Mouse (Mus musculus) limb, embryonic 12.5 days (tissue): ENCODE measurements at regions not wholly inside any gene's neighbourhood (a gene's known extent, or its start where the extent isn't known, plus 50 kb on each side); places are given as distances from the start of the nearest gene placed in this dataset.

ENCODE experiments used
- ATAC-seq: fragments of 200-750 bp; cut with Nextera tagmentation; 2 replicates; pipeline ENCODE4 v1.8.0; 2017; ENCODE audit warnings: low read depth, moderate TSS enrichment; ENCODE audit not compliant: insufficient number of reproducible peaks, insufficient read depth, low FRiP score, low TSS enrichment
- H3K27ac ChIP-seq: fragments of 300-500 bp; sonication (generic); 2 replicates; pipeline ENCODE4 v1.5.1; 2016; ENCODE audit warnings: mild to moderate bottlenecking, moderate library complexity
- H3K27me3 ChIP-seq: fragments of 300-500 bp; sonication (generic); 2 replicates; pipeline ENCODE4 v1.6.1; 2016; ENCODE audit warnings: mild to moderate bottlenecking, moderate library complexity
- H3K36me3 ChIP-seq: fragments of 300-500 bp; sonication (generic); 2 replicates; pipeline ENCODE4 v1.6.1; 2016; ENCODE audit warnings: mild to moderate bottlenecking, moderate library complexity
- H3K4me1 ChIP-seq: fragments of 300-500 bp; sonication (generic); replicated peaks from 2 replicates; pipeline ENCODE4 v1.6.1; 2016
- H3K4me2 ChIP-seq: fragments of 300-500 bp; sonication (generic); 2 replicates; pipeline ENCODE4 v1.6.1; 2016; ENCODE audit warnings: mild to moderate bottlenecking, moderate library complexity
- H3K4me3 ChIP-seq: fragments of 300-500 bp; sonication (generic); replicated peaks from 2 replicates; pipeline ENCODE4 v1.5.1; 2016; ENCODE audit warnings: mild to moderate bottlenecking
- H3K9ac ChIP-seq: fragments of 300-500 bp; sonication (generic); replicated peaks from 2 replicates; pipeline ENCODE4 v1.6.1; 2016; ENCODE audit warnings: mild to moderate bottlenecking, moderate library complexity
- H3K9me3 ChIP-seq: fragments of 300-500 bp; sonication (generic); 2 replicates; pipeline ENCODE4 v1.6.1; 2016; ENCODE audit warnings: mild to moderate bottlenecking, moderate library complexity
- WGBS: fragments of 180-500 bp; shearing (Covaris S2); methylation state at CpG from one replicate; pipeline ENCODE4 v1.1.7; 2016; 5-methylcytosine and 5-hydroxymethylcytosine counted together

GRCm38 (mm10) chr2:167793916-167794315, 104.3 kb upstream of the Tmem189 start:
- H3K36me3 ChIP-seq = no peaks in the 10 kb centered on the region
- no peak overlapping the region for H3K27ac ChIP-seq
- no peaks in the 10 kb centered on the region for H3K9me3 ChIP-seq
- peaks cover 3% of the 10 kb centered on the region; the same call in 1 of the 2 replicates for H3K4me1 ChIP-seq
- ATAC-seq = no peak
- H3K4me3 ChIP-seq = no peak overlapping the region
- 73% methylated on average over 2 of the region's 2 CpGs for WGBS
- H3K27me3 ChIP-seq = no peaks in the 10 kb centered on the region
- no peak overlapping the region for H3K9ac ChIP-seq
- H3K4me2 ChIP-seq = no peak overlapping the region

DNA sequence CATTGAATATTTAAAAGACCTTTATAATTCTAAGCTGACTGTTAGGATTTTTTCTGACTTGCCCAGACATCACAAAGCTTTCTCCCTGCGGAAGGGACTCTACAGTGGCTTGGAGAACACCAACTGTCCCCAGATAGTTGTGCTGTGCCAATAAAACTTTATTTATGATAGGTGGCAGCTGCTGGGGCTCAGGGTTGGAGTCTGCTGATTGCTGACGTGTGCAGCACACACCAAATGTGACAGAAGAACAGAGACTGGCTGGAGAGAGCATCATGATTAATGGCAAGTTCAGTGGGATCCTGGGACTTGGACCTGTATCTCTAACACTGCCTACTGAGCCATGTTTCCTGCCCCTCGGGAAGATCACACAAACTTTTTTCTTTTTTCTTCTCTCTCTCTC, 103.1 kb upstream of the Tmem189 start:
- WGBS = 28% methylated on average over 3 of the region's 3 CpGs
- Histone ChIP-seq H3K9me3 (no peaks in the 10 kb centered on the region), H3K36me3 (no peaks in the 10 kb centered on the region), H3K27ac (no peak overlapping the region), H3K9ac (no peak overlapping the region), H3K4me2 (no peak overlapping the region), H3K27me3 (no peaks in the 10 kb centered on the region), H3K4me1 (peaks cover 3% of the 10 kb centered on the region; the same call in 1 of the 2 replicates), H3K4me3 (no peak overlapping the region)
- ATAC-seq = no peak

DNA sequence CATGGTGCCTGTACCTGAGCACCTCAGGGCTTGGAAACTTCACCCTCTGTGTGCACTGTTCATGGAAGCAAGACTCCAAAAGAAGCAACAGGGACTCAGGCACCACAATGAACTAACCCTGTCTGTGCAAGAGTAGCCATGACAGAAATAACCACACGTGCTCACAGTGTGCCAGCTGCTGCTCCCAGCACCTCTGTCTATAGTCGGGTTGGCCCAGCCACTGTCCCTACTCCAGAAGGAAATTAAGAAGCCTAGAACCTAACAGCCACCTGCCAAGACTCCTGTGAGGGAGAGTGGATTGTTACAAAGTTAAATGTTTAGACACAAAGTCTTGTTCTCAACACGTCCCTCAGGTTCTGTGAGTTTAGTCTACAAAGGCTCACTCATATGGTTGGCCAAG, 102.7 kb upstream of the Tmem189 start:
- H3K27ac ChIP-seq = no peak overlapping the region
- H3K4me2 ChIP-seq = no peak overlapping the region
- 42% methylated on average over 3 of the region's 3 CpGs for WGBS
- no peaks in the 10 kb centered on the region for H3K9me3 ChIP-seq
- no peak overlapping the region for H3K9ac ChIP-seq
- ATAC-seq = no peak
- H3K4me1 ChIP-seq = peaks cover 3% of the 10 kb centered on the region; the same call in 1 of the 2 replicates
- no peaks in the 10 kb centered on the region for H3K27me3 ChIP-seq
- no peak overlapping the region for H3K4me3 ChIP-seq
- no peaks in the 10 kb centered on the region for H3K36me3 ChIP-seq

GRCm38 (mm10) chr2:167789471-167789923, 99.9 kb upstream of the Tmem189 start:
- H3K36me3 ChIP-seq = no peaks in the 10 kb centered on the region
- no peak for ATAC-seq
- no peak overlapping the region for H3K27ac ChIP-seq
- H3K9me3 ChIP-seq = no peaks in the 10 kb centered on the region
- H3K4me2 ChIP-seq = no peak overlapping the region
- H3K27me3 ChIP-seq = no peaks in the 10 kb centered on the region
- no peak overlapping the region for H3K9ac ChIP-seq
- H3K4me3 ChIP-seq = no peak overlapping the region
- WGBS = 87% methylated on average over 11 of the region's 11 CpGs
- H3K4me1 ChIP-seq = peaks cover 3% of the 10 kb centered on the region; the same call in 1 of the 2 replicates

GRCm38 (mm10) chr2:167786951-167787350, 97.3 kb upstream of the Tmem189 start:
- no peaks in the 10 kb centered on the region for H3K9me3 ChIP-seq
- no peak overlapping the region for H3K9ac ChIP-seq
- WGBS = 89% methylated on average over 5 of the region's 5 CpGs
- no peak overlapping the region for H3K4me3 ChIP-seq
- no peak overlapping the region for H3K27ac ChIP-seq
- H3K4me1 ChIP-seq = peaks cover 11% of the 10 kb centered on the region
- no peaks in the 10 kb centered on the region for H3K27me3 ChIP-seq
- H3K36me3 ChIP-seq = no peaks in the 10 kb centered on the region
- ATAC-seq = no peak
- H3K4me2 ChIP-seq = no peak overlapping the region

GRCm38 (mm10) chr2:167784353-167784752, 94.7 kb upstream of the Tmem189 start:
- 94% methylated on average over 13 of the region's 13 CpGs for WGBS
- no peak overlapping the region for H3K9ac ChIP-seq
- no peaks in the 10 kb centered on the region for H3K36me3 ChIP-seq
- H3K4me3 ChIP-seq = no peak overlapping the region
- no peak for ATAC-seq
- H3K27ac ChIP-seq = no peak overlapping the region
- no peaks in the 10 kb centered on the region for H3K9me3 ChIP-seq
- no peak overlapping the region for H3K4me2 ChIP-seq
- H3K27me3 ChIP-seq = no peaks in the 10 kb centered on the region
- H3K4me1 ChIP-seq = peaks cover 17% of the 10 kb centered on the region

- 68% methylated on average over 3 of the region's 3 CpGs for whole genome bisulfite sequencing
- no peaks in the 10 kb centered on the region for H3K36me3 ChIP-seq
- no peaks in the 10 kb centered on the region for H3K27me3 ChIP-seq
Measured at GRCm38 (mm10) chr2:167783374-167783773, 93.8 kb upstream of the Tmem189 start.

DNA sequence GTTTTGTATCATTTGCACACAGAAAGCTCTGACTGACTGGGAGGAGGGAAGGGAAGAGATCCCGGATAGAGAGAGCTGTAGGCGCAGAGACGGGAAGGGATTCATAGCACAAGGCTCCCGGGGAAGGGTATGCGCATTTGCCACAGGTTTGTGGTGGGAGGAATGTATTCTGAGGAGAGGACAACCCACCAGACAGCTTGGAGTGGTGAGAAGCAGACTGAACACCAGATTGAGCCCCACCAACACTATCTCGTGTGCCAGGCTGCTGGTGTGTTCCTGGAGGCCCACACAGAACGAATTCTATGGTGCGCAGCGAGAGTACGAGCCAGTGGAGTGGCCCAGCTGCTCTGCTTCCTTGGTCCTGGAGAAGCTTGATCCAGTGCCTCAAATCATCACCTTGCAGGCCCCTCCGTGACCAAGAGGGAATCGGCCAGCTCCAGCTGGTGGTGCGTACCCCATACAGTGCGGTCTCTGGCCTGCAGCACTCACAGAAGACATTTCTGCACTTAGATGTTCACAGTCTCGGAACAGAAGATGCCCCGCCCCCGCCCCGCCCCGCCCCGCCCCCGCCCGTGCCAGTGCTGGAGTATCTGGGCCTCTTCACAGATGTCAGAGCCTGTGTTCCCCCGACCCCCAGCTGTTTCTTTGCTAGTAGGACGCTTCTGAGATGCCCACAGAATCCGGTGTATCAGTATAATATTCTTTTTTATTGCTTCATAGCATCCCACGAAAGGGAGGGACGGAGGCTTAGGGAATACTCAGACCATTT, 92.8 kb upstream of the Tmem189 start:
- H3K4me3 ChIP-seq = no peak overlapping the region
- H3K4me2 ChIP-seq = peak overlapping the region; percentile 35
- H3K9ac ChIP-seq = no peak overlapping the region
- H3K27me3 ChIP-seq = no peaks in the 10 kb centered on the region
- H3K9me3 ChIP-seq = no peaks in the 10 kb centered on the region
- no peak overlapping the region for H3K27ac ChIP-seq
- WGBS = 35% methylated on average over 27 of the region's 27 CpGs
- H3K4me1 ChIP-seq = peaks cover 36% of the 10 kb centered on the region
- no peaks in the 10 kb centered on the region for H3K36me3 ChIP-seq
- peak; percentile 60; the same call in 1 of the 2 replicates for ATAC-seq

More at GRCm38 (mm10) chr2:167783374-167783773, 93.8 kb upstream of the Tmem189 start:
- Histone ChIP-seq H3K4me3 (no peak overlapping the region), H3K4me2 (no peak overlapping the region), H3K9me3 (no peaks in the 10 kb centered on the region), H3K4me1 (peaks cover 27% of the 10 kb centered on the region), H3K9ac (no peak overlapping the region), H3K27ac (no peak overlapping the region)
- no peak for ATAC-seq

DNA sequence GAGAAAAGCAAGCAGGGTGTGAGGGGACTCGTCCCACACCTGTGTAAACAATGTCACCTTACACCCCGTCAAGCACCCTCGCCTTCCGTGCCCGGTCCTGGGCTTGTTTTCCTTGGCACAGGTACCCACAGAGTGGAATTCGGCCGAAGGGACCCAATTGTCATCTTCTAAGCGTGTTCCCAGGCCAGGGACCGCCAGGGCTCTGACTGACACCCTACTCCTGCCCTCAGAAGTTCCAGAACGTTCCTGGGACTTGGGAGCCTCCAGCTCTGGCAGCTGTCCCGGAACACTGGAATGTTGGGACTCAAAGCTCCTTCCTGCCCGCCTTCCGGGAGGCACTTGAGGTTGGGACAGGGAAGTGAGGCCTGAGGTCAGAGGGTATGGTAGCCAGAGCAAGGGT, 91.9 kb upstream of the Tmem189 start:
- H3K9ac ChIP-seq = no peak overlapping the region
- no peaks in the 10 kb centered on the region for H3K9me3 ChIP-seq
- no peak overlapping the region for H3K4me2 ChIP-seq
- H3K4me1 ChIP-seq = peaks cover 43% of the 10 kb centered on the region
- no peaks in the 10 kb centered on the region for H3K27me3 ChIP-seq
- 0 out of 2 replicates have a peak overlapping the region, but pooled peaks have one; percentile 50 for H3K27ac ChIP-seq
- H3K4me3 ChIP-seq = no peak overlapping the region
- H3K36me3 ChIP-seq = no peaks in the 10 kb centered on the region
- no peak for ATAC-seq
- 78% methylated on average over 13 of the region's 13 CpGs for WGBS

DNA sequence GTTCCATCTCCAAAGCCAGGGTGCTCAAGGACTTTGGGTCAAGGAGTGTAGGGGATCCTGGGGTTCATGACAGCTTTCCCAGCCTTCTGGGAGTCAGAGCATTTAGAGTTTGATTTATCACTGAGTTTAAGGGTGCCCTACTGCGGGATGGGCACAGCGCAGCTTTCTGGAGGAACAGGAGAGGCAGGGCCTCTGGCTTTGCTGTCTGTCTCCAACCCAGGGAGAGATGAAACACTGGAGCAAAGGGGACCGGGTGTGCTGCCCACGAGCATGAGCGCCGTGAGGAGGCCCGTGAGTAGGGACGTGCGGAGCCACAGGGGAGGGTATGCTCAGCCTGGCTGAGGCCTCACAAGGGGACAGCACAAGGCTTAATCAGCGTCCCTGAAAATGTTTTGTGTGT, 89.1 kb upstream of the Tmem189 start:
- 62% methylated on average over 10 of the region's 10 CpGs for WGBS
- peak overlapping the region; percentile 24; the same call in 1 of the 2 replicates for H3K27ac ChIP-seq
- 0 out of 2 replicates have a peak overlapping the region, but pooled peaks have one; percentile 32 for H3K9ac ChIP-seq
- no peaks in the 10 kb centered on the region for H3K27me3 ChIP-seq
- no peak overlapping the region for H3K4me3 ChIP-seq
- H3K36me3 ChIP-seq = no peaks in the 10 kb centered on the region
- no peaks in the 10 kb centered on the region for H3K9me3 ChIP-seq
- H3K4me1 ChIP-seq = peaks cover 60% of the 10 kb centered on the region
- no peak for ATAC-seq
- peak overlapping the region; percentile 93 for H3K4me2 ChIP-seq

GRCm38 (mm10) chr2:167778271-167778670, 88.6 kb upstream of the Tmem189 start:
- peak overlapping the region; percentile 93 for H3K4me2 ChIP-seq
- no peak for ATAC-seq
- H3K9ac ChIP-seq = 0 out of 2 replicates have a peak overlapping the region, but pooled peaks have one; percentile 32
- no peaks in the 10 kb centered on the region for H3K9me3 ChIP-seq
- no peaks in the 10 kb centered on the region for H3K36me3 ChIP-seq
- 63% methylated on average over 4 of the region's 4 CpGs for WGBS
- H3K27ac ChIP-seq = peak overlapping the region; percentile 87
- no peaks in the 10 kb centered on the region for H3K27me3 ChIP-seq
- peaks cover 60% of the 10 kb centered on the region for H3K4me1 ChIP-seq
- peak overlapping the region; percentile 57 for H3K4me3 ChIP-seq
